Mouse (Mus musculus) layer of hippocampus, postnatal 14 days (tissue): ENCODE measurements around the gene Gm10563. TPM values are rescaled to one million over a fixed set of nuclear protein-coding genes. Genes with fewer than 3 reads are reported as not detected.
A peak's percentile ranks its signal among the peaks of the same experiment; 100 is the strongest.
"Not testable (repeated sequence)": the region's sequence is repeated elsewhere in the genome, so short reads cannot be mapped to it uniquely, and the experiment has no call there.

ENCODE experiments used
- DNase-seq, 2 experiments: peaks; one replicate each; pipeline ENCODE4 v3.0.0; 2021 to 2022; ENCODE audit warnings: low spot score in 2 of 2, mixed read lengths in 1 of 2
- long read RNA-seq, 2 experiments: library from polyadenylated mRNA; stranded (forward); transcript quantifications; one replicate each; pipeline ENCODE4 v2.0.0; 2021
- total RNA-seq, 2 experiments: library from RNA; stranded (reverse); gene quantifications; 2 replicates each; pipeline ENCODE4 v1.2.3; 2021

The Gm10563 gene
- not detected for total RNA-seq
- long read RNA-seq, experiment 1, partial matches to known transcripts: 0 of 5 reads
- long read RNA-seq, experiment 1, other reads (novel, unspliced or antisense): 5 of 5 reads
- long read RNA-seq, experiment 2, partial matches to known transcripts: 0 of 5 reads
- long read RNA-seq, experiment 2, other reads (novel, unspliced or antisense): 5 of 5 reads

DNA sequence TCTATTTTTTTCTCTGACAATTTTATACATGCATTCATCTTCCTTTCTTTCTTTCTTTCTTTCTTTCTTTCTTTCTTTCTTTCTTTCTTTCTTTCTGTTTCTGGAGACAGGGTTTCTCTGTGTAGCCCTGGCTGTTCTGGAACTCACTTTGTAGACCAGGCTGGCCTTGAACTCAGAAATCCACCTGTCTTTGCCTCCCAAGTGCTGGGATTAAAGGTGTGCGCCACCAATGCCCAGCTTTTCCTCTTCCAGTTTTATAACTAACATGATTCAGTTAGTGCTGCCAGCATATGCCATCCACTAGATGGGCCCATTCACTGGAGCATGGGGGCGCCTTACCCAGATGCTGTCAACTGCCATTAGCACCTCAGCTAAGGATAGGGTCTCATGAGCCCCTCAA, at the start of gene Gm10563:
Gene Gm10563 (minus strand): TSS at position 101 of the 400 bp plus-strand sequence.
- DNase-seq: not testable (repeated sequence)

DNA sequence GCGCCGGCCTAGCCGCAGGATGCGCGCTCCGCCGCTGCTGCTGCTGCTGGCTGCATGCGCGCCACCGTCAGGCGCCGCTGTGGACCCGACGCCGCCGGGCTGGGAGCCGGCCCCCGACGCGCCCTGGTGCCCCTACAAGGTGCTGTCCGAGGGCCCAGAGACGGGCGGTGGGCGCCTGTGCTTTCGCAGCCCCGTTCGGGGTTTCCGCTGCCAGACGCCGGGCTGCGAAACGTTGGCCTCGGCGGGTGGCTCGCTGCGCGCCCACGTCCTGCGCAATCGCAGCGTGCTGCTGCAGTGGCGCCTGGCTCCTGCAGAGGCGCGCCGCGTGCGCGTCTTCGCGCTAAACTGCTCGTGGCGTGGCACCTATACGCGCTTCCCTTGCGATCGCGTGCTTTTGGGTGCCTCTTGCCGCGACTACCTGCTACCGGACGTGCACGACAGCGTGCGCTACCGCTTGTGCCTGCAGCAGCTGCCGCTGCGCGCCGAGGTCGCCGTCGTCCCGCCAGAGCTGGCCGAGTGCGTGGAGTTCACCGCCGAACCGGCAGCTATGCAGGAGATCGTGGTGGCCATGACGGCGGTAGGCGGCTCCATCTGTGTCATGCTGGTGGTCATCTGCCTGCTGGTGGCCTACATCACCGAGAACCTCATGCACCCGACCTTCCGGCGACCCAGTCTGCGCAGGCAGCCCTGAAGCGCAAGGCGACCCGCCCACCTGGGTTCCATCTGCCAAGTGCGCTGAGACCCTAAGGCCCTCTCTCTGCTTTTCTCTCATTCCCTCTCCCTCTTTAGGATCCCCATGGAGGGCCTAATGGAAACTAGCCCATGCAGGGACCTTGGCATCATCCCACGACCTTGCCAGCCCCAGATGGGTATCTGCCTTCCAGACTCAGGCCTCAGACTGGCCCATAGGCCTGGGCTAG, 49.5 kb upstream of the Gm10563 start:
- DNase-seq: peak; percentile 77 to 79

DNA sequence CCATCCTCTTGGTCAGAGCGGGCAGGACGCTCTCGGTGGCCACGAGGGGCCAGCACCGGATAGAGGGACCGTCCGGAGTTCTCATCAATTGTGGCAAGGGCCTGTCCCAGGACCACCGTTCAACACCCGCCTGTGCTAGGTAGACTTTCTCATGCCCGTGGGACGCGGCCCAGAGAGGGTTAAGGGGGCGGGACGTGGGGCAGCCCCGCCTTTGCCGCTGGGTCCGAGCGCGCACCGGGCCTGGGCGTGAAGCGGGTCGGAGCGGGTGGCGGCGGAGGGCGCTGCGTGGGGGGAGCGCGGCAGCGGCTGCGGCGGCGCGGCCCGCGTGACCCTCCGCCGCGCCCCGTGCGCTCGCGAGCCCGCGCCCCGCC, 48.9 kb upstream of the Gm10563 start, which contains the start of gene Fndc10:
Gene Fndc10 (plus strand): TSS at position 232 of the 371 bp plus-strand sequence.
- DNase-seq: peak; percentile 66 to 77

DNA sequence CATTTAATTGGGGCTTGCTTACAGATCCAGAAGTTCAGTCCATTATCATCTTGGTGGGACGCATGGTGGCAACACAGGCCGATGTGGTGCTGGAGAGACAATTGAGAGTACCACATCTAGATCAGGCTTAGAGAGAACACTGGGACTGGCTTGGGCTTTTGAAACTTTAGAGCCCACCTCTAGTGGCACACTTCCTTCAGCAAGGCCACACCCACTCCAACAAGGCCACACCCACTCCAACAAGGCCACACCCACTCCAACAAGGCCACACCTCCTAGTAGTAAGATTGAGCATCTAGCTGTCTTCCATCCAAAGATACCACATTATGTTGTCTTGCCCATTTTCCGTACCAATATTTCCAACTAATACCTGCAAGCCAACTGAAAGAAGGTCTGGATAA, 47.2 kb upstream of the Gm10563 start:
- DNase-seq: no peak

DNA sequence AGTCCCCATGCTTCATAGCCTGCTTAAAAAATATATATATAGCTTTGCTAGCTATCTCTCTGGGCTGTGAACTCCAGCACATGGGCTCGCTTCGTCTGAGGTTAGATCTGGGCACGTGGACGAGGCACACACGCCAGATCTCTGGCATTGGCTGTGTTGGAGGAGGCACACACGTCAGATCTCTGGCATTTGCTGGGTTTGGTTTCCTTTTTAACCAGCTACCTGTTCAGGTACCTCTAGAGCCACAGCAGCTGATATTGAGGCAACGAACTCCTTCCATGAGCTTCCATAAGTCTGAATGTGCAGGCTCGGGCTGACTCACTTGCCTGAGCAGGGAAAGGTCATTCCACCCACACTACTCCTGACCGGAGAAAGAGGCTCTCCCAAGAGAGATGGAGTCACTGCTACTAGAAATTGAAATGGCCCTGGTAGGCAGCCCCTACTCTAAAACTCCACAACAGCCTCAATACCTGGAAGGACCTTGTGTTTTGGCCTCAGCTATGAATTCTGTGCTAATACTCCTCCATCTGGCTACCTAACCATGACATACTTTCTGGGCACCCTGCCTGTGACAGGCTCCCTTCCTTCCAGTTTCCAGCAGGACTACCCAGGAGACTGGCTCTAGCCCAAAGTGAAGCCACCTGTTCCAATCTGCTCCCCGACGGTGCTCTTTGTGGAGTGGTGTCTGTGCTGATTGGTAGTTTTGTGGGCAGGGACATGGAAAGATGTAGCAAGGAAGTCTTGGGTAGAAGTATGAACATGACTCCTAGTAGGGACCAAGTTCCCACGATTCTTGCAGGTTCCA, 45.6 kb upstream of the Gm10563 start:
- DNase-seq: peak; percentile 67 to 88

DNA sequence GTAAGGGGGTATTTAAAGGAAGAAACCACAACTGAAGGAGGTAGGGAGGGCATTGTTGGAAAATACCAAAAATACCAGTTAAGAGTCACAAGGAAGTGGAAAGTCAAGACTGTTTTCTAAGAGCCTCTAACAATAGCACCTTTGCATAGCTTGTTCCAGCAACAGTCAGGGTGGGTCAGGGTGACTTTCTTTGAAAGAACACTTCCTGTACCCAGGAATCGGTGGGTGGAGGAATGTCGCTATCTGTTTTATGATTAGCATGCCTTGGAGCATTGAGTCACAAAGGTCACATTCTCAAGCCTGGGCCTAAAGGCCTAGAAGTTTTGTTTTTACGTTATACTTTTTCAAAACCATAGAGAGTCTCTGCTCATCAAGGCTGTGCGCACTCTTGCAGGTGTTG, 42.6 kb upstream of the Gm10563 start:
- not testable (repeated sequence) for DNase-seq

DNA sequence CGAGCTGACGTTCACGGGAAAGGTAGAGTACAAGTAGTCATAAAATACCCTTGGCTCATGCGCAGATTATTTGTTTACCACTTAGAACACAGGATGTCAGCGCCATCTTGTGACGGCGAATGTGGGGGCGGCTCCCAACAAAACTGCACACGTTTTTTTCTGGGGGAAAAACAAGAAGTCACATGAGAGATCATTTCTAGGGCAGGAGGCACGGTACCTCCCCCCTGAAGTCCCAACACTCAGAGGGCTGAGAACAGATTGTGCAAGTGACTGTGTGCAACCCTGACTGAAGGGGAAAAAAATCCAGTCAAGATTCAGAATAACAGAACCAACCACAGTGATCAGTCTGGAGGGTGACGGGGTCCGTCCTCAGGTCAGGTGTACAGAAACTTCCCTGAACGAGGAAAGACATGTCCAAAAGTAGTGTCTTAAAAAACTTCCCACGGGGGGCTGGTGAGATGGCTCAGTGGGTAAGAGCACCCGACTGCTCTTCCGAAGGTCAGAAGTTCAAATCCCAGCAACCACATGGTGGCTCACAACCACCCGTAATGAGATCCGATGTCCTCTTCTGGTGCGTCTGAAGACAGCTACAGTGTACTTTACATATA, 38.6 kb upstream of the Gm10563 start:
- DNase-seq: not testable (repeated sequence)

DNA sequence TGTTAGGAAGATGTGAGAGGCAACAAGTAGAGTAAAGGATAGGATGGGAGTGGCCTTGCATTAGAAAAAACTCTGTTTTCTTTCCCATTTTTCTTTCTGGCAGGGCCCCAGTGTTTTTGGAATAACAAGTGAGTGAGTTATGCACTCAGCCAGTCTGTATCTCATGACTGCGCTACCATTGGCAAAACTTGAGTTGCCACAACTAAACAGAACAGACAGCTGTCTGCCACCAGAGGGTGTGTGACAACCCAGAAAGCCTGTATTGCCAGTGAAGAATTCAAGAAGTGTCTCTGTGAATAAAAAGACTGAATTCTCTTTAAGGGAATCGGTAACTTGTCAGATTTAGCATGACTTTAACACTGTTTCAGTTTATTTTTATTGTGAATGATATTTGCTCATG, 30.8 kb upstream of the Gm10563 start:
- DNase-seq: no peak

DNA sequence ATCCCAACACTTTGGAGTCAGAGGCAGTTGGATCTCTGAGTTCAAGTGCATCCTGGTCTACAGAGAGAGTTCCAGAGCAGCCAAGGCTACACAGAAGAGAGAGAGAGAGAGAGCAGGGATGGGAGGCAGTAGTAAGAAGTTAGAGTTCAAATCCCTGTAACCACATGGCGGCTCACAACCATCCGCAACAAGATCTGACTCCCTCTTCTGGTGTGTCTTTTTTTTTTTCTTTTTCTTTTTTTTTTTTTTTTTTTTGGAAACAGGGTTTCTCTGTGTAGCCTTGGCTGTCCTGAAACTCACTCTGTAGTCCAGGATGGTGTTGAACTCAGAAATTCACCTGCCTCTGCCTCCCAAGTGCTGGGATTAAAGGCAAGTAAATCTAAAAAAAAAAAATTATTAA, 26.9 kb upstream of the Gm10563 start:
- no peak for DNase-seq

DNA sequence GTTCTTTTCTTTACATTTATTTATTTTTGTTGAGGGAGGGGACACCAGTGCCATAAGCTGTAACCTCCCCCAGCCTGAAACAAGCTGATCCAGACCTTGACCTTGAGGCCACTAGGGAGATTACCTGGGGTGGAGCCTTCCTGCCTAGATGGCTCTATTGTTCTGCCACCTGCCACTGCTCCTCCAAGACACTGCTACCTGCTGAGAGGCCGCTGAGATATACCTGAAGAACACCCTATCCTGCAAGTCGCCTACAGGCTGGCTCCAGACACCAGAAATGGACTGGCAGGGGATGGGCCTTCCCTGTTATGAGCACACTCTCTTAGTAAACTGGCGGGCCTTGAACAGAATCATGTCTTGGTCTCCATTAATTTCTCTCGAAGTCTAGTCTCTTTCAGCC, 25.0 kb upstream of the Gm10563 start:
- not testable (repeated sequence) for DNase-seq

DNA sequence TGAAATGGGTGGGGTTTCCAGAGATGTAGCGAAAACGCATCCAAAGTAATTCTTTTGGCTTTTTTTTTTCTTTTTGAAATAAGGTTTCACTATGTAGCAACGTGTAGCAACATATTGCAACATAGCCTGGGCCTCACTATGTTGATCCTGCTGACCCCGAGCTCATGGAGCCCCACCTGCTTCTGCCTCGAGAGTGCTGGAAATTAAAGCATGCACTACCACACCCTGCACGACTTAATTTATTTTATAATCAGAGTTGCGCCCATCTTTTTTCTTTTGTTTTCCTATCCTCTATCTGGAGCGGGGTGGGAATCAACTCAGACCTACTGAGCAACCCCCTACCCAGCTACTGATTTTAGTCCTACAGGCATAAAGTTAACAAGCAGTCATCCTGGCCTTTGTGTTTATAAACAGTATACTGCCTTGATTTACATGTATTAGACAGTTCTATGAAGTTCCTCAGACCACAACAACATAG, 24.4 kb upstream of the Gm10563 start:
- no peak for DNase-seq

DNA sequence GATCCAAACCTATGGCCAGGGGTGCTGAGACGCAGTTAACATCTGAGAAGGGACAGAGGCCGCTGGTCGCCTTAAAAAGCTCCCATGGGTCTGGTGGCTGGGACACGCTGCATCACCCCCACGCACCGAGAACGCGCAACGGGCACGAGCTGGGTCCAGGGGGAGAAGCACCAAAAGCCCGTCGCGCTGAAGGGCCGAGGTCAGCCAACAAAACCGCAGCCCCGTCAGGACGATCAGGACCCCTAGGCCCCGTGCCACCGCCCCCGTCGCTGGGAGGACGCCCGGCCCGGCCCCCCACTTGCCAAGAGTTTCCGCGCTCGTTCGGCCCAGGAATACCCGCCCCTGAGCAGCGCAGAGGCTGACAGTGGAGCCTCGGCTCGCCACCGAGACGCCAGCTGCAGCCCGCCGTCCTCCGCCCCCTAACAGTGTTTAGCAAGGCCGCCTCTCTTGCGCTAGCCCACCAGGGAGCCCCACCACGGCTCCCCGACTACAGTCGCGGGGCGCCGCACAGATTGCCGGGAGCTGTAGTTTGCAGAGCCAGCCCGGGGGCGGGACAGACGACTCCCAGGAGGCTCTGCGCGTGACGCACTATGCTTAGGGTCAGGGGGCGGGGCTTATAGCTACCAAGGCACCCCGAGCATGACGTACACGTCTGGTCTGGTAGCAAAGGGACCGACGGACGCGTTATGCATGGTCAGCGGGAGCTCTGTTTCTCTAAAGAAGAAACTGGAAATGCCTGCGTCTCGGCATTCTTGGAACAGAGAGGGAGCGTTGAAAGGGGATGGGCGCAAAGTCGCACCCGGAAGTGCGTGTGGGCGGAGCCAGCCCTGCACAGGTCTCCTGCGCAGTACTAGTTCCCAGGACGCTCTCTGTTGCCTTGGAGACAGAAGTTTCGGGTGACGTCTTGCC, 23.7 kb upstream of the Gm10563 start, which contains the start of gene Mib2:
Gene Mib2 (minus strand): TSS at position 510 of the 909 bp plus-strand sequence.
- DNase-seq: peak; percentile 98 to 99

DNA sequence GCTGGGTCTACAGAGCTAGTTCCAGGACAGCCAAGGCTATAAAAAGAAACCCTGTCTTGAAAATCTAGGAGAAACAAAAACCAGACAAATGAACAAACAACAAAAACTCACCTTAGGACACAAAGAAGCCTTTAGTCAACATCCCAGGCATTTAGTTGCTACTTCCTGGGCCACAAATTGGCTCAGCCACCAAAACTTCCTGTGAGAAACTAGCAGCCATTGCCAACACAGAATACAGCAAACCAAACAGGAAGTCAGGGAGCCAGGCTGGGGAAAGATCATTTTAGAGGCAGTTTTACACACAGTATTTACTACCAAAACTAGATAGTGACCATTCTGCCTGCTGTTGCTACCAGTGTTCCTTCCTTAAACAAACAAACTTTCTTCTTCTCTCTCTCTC, 21.7 kb upstream of the Gm10563 start:
- DNase-seq: no peak

DNA sequence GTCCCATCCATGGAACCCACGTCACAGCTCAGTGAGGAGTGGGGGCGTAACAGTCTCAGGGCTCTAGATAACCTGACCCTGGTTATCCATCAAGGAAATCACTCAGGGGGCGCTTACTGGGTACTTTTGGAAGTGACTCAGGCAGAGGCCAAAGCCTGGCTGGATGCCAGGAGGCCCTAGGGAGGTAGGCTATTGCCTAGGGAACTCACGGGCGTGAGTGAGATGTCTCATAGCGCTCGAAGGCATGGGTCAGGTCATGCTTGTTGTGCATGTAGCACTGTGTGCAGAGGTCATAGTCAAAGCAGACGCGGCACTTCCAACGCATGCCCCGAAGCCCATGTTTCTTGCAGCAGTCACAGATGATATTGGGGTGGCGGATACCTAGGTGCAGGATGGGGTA, 15.4 kb upstream of the Gm10563 start:
- DNase-seq: no peak

DNA sequence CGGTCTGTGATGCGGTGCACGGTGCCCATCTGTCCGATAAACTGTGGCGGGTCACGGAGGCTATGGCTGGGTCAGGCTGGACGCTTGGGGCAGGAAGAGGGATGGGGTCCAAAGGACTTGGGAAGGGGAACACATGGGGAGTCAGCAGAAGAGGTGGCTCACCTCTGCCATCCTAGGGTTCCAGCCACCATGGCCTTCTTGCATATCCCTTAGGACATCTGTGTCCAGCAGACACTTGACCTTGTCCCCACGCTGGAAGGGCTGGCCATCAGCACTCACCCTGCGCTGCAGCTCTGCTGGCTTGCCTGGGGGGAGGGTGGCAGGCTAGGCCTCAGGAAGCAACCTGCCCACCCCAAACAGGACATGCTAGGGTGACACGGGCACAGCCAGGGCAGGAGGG, 13.8 kb upstream of the Gm10563 start:
- DNase-seq: no peak

DNA sequence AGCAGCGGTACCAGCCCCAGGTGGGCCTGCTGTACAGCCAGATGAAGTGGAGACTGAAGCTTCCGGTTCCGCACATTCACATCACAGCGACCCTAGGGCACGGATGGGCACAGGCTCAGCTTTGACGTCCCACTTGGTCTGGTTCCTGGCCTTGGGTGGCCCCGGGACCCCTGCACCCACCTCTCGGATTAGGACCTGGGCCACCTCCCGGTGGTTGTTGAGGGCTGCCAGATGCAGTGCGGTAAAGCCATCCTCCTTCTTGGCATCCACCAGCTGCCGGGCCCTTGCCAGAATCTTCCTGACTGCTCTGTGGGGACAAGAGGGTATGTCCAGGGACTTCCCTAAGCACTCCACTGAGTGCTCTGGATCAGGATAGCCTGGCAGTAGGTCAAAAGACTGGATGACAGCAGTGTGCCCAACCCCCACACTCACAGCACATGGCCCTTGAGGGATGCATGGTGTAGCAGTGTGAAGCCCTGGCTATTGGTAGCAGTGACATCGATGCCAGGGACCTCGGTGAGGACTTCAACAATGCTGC, 11.1 kb upstream of the Gm10563 start:
- no peak for DNase-seq

DNA sequence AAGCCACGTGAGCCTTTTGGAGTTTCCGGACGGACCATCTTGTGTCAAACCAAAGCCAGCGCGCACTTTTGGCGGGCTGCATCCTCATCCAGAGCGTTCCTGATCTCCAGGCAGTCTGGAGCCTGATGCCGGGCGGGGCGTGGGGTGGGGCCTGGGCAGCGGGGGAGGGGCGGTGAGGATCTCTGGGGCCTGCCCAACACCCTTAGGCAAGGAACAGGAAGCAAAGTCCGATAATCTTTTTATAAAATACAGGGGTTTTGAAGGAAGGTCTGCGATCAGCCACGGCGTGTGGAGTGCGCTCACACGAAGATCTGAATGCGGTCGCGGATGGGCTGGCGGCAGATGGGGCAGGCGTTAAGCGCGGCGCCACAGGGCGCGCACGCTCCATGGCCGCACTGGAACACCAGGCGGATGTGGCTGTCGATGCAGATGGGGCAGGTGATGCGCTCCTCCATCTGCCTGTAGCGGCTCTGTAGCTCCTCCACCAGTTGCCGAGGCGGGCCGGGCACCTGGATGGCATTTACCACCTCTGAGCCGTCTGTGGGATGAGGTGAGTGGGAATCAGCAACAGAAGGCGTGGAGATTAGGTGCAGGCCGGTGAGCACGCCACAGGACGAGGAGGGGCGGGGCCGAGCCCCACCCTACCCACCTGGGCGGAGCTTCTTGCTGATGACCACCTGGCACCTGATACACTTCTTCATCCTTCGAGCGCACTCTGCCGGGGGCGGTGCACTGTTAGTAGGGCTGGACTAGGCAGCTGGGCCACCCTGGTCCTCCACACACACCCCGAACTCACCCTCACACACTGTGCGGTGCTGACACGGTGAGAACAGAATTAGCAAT, 9.5 kb upstream of the Gm10563 start:
- DNase-seq: no peak

DNA sequence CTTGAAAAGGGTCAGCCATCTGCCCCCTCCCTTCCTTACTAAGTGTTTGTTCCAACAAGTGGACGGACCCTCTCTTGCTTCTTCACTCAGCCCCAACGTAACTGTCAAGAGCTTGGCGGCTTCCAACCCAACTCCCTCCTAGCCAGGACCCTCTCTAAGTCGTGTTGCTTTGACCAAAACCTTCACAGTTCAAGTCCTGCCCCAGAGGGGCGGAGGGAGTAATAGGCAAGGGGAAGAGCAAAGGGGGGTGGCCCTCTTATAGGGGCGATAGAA, 8.9 kb upstream of the Gm10563 start:
- DNase-seq: no peak
